Comparison of ENCODE assay signal across 12 mouse cellular contexts in the genomic region with DNA sequence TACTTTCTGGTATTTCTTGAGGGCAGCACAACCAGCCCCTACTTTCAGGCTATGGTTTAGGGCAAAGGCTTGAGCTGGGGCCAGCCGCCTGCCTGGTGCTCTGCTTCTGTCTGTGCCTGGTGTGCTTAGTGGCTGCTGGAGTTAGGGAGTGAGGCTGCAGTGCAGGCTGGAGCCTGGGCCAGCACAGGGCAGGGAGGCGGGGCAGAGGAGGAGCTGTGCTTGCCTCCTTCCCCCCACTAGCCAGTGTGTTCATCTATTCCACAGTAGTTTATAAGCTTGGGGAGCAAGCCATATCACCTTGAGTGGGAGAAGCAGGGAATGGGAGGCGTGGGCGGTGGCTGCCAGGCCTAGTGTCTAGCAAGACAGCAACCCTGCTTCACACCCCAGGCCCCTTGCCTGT. TPM values are rescaled to one million over a fixed set of nuclear protein-coding genes. Genes with fewer than 3 reads are reported as not detected.
A peak's percentile ranks its signal among the peaks of the same experiment; 100 is the strongest.
DNase-seq lines count a peak whose midpoint lies in the region; ATAC-seq and TF ChIP-seq lines count a peak whose summit lies in the region.
"Had no signal": no experiment of that assay in that cellular context is flagged by ENCODE, and none has a peak within 500 bp of the region (broad histone marks: within the 10 kb centered on the region; RNA-seq: fewer than 3 reads in every experiment).

No protein-coding gene starts in this region.

- TF ChIP-seq CTCF in liver, embryonic 14.5 days (IDR thresholded peaks at IDR 0.05; ENCODE audit: low read depth): no peak
- TF ChIP-seq CTCF in liver, postnatal 0 days (IDR thresholded peaks at IDR 0.05; ENCODE audit: low read depth): no peak

- H3K4me3 ChIP-seq in heart, embryonic 11.5 days (ENCODE audit: low read depth, low read length): no peak overlapping the region
- no peak overlapping the region for H3K4me3 ChIP-seq in liver, embryonic 14.5 days (ENCODE audit: insufficient read depth in 1 of 2, low read depth in 2 of 2, low read length in 2 of 2)
- H3K4me3 ChIP-seq in liver, postnatal 0 days (ENCODE audit: low read depth, low read length): no peak overlapping the region
- no peak overlapping the region for H3K4me3 ChIP-seq in forebrain, embryonic 14.5 days (ENCODE audit: low read depth, low read length)
- H3K4me3 ChIP-seq in limb, embryonic 13.5 days: no peak overlapping the region
- H3K4me3 ChIP-seq: heart, embryonic 10.5 days; liver, embryonic 15.5 days had no signal

- no peak for ATAC-seq in heart, embryonic 11.5 days (replicated peaks; ENCODE audit: insufficient number of reproducible peaks, low FRiP score, low TSS enrichment)
- ATAC-seq in liver, embryonic 14.5 days (ENCODE audit: insufficient read depth): peak; percentile 17; the same call in 1 of the 2 replicates
- no peak for ATAC-seq in liver, postnatal 0 days
- no peak for ATAC-seq in forebrain, embryonic 14.5 days
- 0 out of 2 replicates have a peak, but pooled peaks have one; percentile 12 for ATAC-seq in limb, embryonic 13.5 days (ENCODE audit: low FRiP score, low read depth)
- no peak for ATAC-seq in erythroblast, adult 5-6 weeks (replicated peaks; ENCODE audit: low FRiP score, poor library complexity, severe bottlenecking)

- no peaks in the 10 kb centered on the region for H3K9me3 ChIP-seq in heart, embryonic 11.5 days (replicated peaks; ENCODE audit: control insufficient read depth, low read length)
- H3K9me3 ChIP-seq in liver, embryonic 14.5 days (ENCODE audit: control insufficient read depth, low read length): no peaks in the 10 kb centered on the region
- H3K9me3 ChIP-seq in liver, postnatal 0 days (ENCODE audit: low read length): no peaks in the 10 kb centered on the region
- no peaks in the 10 kb centered on the region for H3K9me3 ChIP-seq in forebrain, embryonic 14.5 days (replicated peaks; ENCODE audit: control insufficient read depth, low read length)
- H3K9me3 ChIP-seq in limb, embryonic 13.5 days: no peaks in the 10 kb centered on the region
- H3K9me3 ChIP-seq: heart, embryonic 10.5 days; liver, embryonic 15.5 days had no signal

- peaks cover 50% of the 10 kb centered on the region for H3K4me1 ChIP-seq in heart, embryonic 11.5 days (ENCODE audit: control insufficient read depth, insufficient read depth, low read length)
- peaks cover 8 to 14% of the 10 kb centered on the region in 2 experiments; a peak in 3 of 4 replicates for H3K4me1 ChIP-seq in liver, embryonic 14.5 days (replicated peaks; ENCODE audit: control insufficient read depth in 2 of 2, insufficient read depth in 2 of 2, low read length in 1 of 2)
- H3K4me1 ChIP-seq in liver, postnatal 0 days (ENCODE audit: insufficient read depth): peaks cover 12% of the 10 kb centered on the region; the same call in 1 of the 2 replicates
- H3K4me1 ChIP-seq in forebrain, embryonic 14.5 days (ENCODE audit: control insufficient read depth, insufficient read depth, low read length): no peaks in the 10 kb centered on the region; the same call in 1 of the 2 replicates
- H3K4me1 ChIP-seq in limb, embryonic 13.5 days: peaks cover 13% of the 10 kb centered on the region; the same call in 1 of the 2 replicates

- no peak for DNase-seq in heart, adult 9 months (ENCODE audit: low spot score in 2 of 2)
- no peak for DNase-seq in liver, embryonic 14.5 days (ENCODE audit: low read depth in 3 of 3, low spot score in 3 of 3)
- DNase-seq in liver, postnatal 0 days: no peak
- DNase-seq in forebrain, embryonic 14.5 days (ENCODE audit: low spot score): no peak
- no peak for DNase-seq in thymus, adult 18-20 months
- DNase-seq: cerebellum, postnatal 25 days; right cerebral cortex, adult 18-20 months had no signal

- H3K27ac ChIP-seq in heart, embryonic 11.5 days (ENCODE audit: low read depth, low read length): peak overlapping the region; percentile 29; the same call in 1 of the 2 replicates
- H3K27ac ChIP-seq in liver, embryonic 14.5 days: no peak overlapping the region
- H3K27ac ChIP-seq in liver, postnatal 0 days (ENCODE audit: low read depth): no peak overlapping the region
- 0 out of 2 replicates have a peak overlapping the region, but pooled peaks have one; percentile 27 for H3K27ac ChIP-seq in forebrain, embryonic 14.5 days (ENCODE audit: low read depth, low read length)
- no peak overlapping the region for H3K27ac ChIP-seq in limb, embryonic 13.5 days
- H3K27ac ChIP-seq: liver, embryonic 15.5 days had no signal

- no peak overlapping the region for H3K4me2 ChIP-seq in heart, embryonic 11.5 days
- H3K4me2 ChIP-seq in liver, embryonic 14.5 days (ENCODE audit: low read depth): no peak overlapping the region
- no peak overlapping the region for H3K4me2 ChIP-seq in liver, postnatal 0 days (ENCODE audit: low read depth, low read length)
- no peak overlapping the region for H3K4me2 ChIP-seq in forebrain, embryonic 14.5 days (ENCODE audit: low read length)
- H3K4me2 ChIP-seq in limb, embryonic 13.5 days (replicated peaks): no peak overlapping the region
- H3K4me2 ChIP-seq: liver, embryonic 15.5 days had no signal

- H3K36me3 ChIP-seq in heart, embryonic 11.5 days (ENCODE audit: control insufficient read depth, insufficient read depth, low read length): peaks cover 65% of the 10 kb centered on the region
- H3K36me3 ChIP-seq in liver, embryonic 14.5 days (replicated peaks; ENCODE audit: control insufficient read depth, insufficient read depth, low read depth): peaks cover 50% of the 10 kb centered on the region
- H3K36me3 ChIP-seq in liver, postnatal 0 days (replicated peaks; ENCODE audit: insufficient read depth, low read length): peaks cover 80% of the 10 kb centered on the region
- H3K36me3 ChIP-seq in forebrain, embryonic 14.5 days (ENCODE audit: control insufficient read depth, insufficient read depth, low read length): peaks cover 98% of the 10 kb centered on the region
- peaks cover 100% of the 10 kb centered on the region for H3K36me3 ChIP-seq in limb, embryonic 13.5 days

- H3K27me3 ChIP-seq in heart, embryonic 11.5 days (ENCODE audit: control insufficient read depth, insufficient read depth, low read length): no peaks in the 10 kb centered on the region
- no peaks in the 10 kb centered on the region for H3K27me3 ChIP-seq in liver, embryonic 14.5 days (ENCODE audit: control insufficient read depth, insufficient read depth, low read length)
- H3K27me3 ChIP-seq in liver, postnatal 0 days (ENCODE audit: insufficient read depth, low read length): no peaks in the 10 kb centered on the region
- no peaks in the 10 kb centered on the region for H3K27me3 ChIP-seq in forebrain, embryonic 14.5 days (replicated peaks; ENCODE audit: control insufficient read depth, insufficient read depth, low read length)
- no peaks in the 10 kb centered on the region for H3K27me3 ChIP-seq in limb, embryonic 13.5 days
- H3K27me3 ChIP-seq: liver, embryonic 15.5 days had no signal

- WGBS in heart, embryonic 11.5 days (ENCODE audit: insufficient replicate concordance): 87% methylated on average over 4 of the region's 4 CpGs
- 82% methylated on average over 4 of the region's 4 CpGs for WGBS in liver, embryonic 14.5 days (ENCODE audit: insufficient replicate concordance)
- WGBS in liver, postnatal 0 days (ENCODE audit: insufficient replicate concordance): 80% methylated on average over 4 of the region's 4 CpGs
- 87% methylated on average over 4 of the region's 4 CpGs for WGBS in forebrain, embryonic 14.5 days
- 83% methylated on average over 4 of the region's 4 CpGs for WGBS in limb, embryonic 13.5 days

- no peak overlapping the region for H3K9ac ChIP-seq in heart, embryonic 11.5 days (ENCODE audit: low read depth, low read length)
- H3K9ac ChIP-seq in liver, embryonic 14.5 days (replicated peaks): no peak overlapping the region
- no peak overlapping the region for H3K9ac ChIP-seq in liver, postnatal 0 days (replicated peaks)
- no peak overlapping the region for H3K9ac ChIP-seq in forebrain, embryonic 14.5 days (ENCODE audit: low read length)
- no peak overlapping the region; the same call in 1 of the 2 replicates for H3K9ac ChIP-seq in limb, embryonic 13.5 days
- H3K9ac ChIP-seq: liver, embryonic 15.5 days had no signal

- no peak for TF ChIP-seq EP300 in liver, embryonic 14.5 days (IDR thresholded peaks at IDR 0.05; ENCODE audit: low read depth)
- TF ChIP-seq EP300 in liver, postnatal 0 days (IDR thresholded peaks at IDR 0.05; ENCODE audit: low read depth): no peak

RNA-seq across cellular contexts. Expression of a gene that starts 34.1 kb away (rescaled TPM):
- polyA plus RNA-seq in heart, embryonic 11.5 days (2014; fragmentation: Nextera tagmentation; extraction: Ambion mirVana): 433 and 469 TPM in 2 replicates
- 61.0 and 69.5 TPM in 2 replicates for polyA plus RNA-seq in liver, embryonic 14.5 days (2012; rRNA removed)
- 105 and 124 TPM in 2 replicates for polyA plus RNA-seq in liver, embryonic 14.5 days (2014; fragmentation: Nextera tagmentation; extraction: Ambion mirVana)
- 66.5 and 72.7 TPM in 2 replicates for polyA plus RNA-seq in liver, postnatal 0 days (2015; fragmentation: Nextera tagmentation; extraction: Ambion mirVana)
- polyA plus RNA-seq in forebrain, embryonic 14.5 days (2014; fragmentation: Nextera tagmentation; extraction: Ambion mirVana): 788 and 853 TPM in 2 replicates
- 670 and 694 TPM in 2 replicates for polyA plus RNA-seq in limb, embryonic 13.5 days (2015; fragmentation: Nextera tagmentation; extraction: Ambion mirVana)
- 138 and 172 TPM in 2 replicates for total RNA-seq in erythroblast, adult 5-6 weeks (2015; ENCODE audit: low replicate concordance)
- 182 and 196 TPM in 2 replicates for total RNA-seq in erythroblast, adult 5-6 weeks (2017; ENCODE audit: low replicate concordance)

Comparison
In these comparisons a context has a peak if more than half of its experiments do, and no peak if none do; other contexts are left out.
1. ATAC-seq: peak in liver, embryonic 14.5 days (single experiment) and limb, embryonic 13.5 days (single experiment); none in heart, embryonic 11.5 days (single experiment), liver, postnatal 0 days (single experiment), forebrain, embryonic 14.5 days (single experiment) and erythroblast, adult 5-6 weeks (single experiment).
2. H3K27ac ChIP-seq: peak in heart, embryonic 11.5 days (single experiment) and forebrain, embryonic 14.5 days (single experiment); none in liver, embryonic 14.5 days (single experiment), liver, postnatal 0 days (single experiment) and limb, embryonic 13.5 days (single experiment).